Mouse (Mus musculus): ENCODE results near the gene Rgcc.
A peak's percentile ranks its signal among the peaks of the same experiment; 100 is the strongest.

Rgcc gene

DNA sequence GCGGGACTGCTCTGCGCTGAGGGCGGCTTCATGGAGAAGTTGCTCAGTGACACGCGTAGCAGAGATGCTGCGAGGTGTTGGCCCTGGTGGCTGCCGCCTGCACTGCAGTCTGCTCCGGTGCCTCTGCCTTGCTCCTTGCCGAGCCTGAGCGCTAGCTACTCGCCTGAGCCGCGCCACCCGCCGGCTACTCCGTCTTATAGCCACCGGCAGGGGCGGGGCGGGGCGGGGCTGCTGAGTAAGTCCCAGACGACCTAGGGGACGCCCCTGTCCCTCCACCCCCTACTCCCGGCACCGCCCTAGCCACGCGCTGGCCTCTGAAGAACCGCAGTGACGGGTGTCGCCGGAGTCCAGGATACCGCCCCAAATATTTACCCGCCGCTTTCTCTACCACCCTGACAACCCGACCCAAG lies at the start of gene Rgcc:
Rgcc (minus strand) TSS at position 180 of the 410 bp plus-strand sequence.
- peak; percentile 96 for DNase-seq

DNA sequence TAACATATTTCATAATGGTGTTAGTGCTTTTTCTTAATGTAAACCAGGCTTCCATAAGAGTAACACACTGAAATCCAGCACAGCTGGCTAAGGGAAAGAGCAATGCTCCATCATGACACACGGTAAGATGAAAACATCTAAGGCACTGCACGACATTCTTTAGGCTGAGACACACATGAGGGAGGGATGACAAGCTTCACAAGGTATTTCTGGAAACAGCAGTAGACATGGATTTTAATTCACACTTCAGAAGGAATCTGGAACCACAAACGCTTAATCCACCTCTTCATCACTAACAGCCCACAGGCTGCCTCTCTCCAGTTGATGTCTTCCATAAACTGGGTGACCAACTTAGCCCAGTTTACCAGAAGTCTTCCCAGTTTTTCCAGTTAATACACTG lies 44.9 kb upstream of the Rgcc start:
- no peak for DNase-seq

DNA sequence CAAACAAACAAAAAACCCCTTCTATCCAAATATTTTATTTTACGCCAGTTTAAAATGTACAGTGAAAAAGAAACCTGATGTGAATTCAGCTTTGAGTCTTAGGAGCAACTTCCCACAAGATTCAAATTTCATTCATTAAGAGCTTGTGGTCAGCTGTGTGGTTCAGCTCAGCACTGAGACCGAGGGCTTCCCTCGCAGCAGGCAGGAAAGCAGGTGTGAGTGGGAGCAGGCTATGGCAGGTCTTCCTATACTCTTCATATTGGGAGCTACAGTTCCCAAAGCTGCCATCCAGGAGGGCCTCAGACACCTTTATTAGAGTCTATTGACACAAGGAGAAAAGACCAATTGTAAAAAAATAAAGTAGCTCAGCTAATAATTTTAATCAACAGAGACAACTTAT lies 34.2 kb upstream of the Rgcc start:
- no peak for DNase-seq

DNA sequence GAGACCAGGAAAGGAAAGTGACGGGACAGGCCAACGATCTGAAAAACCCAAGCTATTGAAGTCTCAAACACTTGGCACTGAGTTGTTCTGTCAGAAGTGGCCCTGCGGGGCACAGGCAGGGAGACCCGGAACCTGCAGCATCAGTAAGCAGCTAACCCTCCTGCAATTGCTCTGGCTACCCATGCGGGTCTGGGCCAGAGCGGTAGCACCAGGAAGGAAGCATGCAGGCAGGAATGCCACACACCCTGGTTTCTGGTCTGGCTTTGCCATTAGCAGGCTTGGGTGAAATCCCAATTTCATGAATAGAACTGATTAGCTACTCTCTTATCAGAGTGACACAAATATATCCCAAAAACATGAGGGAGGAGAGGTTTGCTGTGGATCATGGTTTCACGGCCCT lies 30.5 kb upstream of the Rgcc start:
- DNase-seq, result no peak

DNA sequence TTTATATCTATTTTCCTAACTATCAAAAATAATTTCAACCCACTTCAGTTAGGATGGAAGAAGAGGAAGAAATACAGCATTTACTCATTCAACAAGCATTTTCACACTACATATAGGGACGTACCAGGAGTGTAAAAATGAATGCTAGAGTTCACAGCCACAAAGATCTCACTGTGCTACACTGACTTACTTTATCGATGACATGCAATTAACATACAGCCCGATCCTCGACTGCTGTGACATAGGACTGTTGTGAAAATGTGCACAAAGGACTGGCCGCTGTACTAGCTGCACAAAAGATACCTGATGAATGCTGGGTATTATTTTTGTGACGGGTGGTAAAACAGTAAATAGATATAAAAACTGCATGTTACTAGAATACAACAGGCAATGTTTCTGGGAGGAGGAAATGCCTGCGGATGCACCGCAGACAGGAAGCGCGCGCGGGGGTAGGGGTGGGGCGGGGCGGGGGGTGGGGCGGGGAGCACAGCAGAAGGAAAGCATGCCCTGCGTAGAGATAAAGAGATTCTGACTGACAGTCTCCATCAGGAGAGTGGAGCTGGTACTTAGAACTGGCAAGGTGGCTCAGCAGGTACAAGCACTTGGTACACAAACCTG lies 29.6 kb upstream of the Rgcc start:
- DNase-seq, result no peak

DNA sequence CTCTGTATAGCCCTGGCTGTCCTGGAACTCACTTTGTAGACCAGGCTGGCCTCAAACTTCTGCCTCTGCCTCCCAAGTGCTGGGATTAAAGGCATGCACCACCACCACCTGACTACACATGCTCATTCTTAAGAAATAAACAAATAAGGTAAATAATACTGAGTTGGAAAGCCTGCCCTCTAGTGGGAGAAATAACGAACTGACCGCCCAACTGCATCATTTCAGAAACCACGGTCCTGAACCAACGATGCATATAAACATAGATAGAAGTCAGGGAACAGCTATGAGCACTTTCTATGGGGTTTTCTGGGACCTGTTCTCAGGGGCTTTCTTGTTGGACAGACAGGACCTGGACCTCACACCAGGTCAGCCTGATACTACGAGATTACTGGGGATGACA lies 25.6 kb upstream of the Rgcc start:
- DNase-seq, result no peak

DNA sequence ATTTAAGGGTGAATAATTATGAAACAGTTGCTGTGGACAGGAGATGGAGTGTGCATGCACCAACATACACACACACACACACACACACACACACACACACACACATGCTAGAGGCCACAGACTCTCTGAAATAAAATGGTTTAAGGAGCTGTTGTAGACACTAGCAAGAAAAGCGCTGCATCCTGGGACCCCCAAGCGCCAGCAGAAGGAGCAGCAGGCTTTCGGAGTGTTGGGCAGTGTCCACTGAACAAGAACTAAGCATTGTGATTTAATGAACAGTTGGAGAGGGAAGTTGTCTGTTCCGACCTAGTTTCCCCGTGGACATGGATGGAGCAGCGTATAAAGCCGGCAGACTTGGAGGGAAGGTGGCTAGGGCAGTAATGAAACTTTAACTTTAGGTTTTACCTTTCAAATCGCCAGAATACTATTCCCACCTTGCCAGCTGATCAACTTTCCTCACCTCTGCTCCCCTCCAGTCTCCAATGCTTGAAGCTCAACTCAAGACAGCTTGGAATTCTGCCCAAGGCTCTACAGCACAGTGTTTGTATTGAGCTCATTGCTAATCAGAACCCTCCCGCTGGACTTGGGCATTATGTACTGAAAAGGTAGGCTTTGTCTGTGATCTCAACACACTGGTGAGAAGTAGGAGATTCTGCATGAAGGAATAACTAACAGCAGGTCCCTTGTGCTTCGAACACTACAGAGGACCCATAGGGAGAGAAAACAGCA lies 22.8 kb upstream of the Rgcc start:
- no peak for DNase-seq

DNA sequence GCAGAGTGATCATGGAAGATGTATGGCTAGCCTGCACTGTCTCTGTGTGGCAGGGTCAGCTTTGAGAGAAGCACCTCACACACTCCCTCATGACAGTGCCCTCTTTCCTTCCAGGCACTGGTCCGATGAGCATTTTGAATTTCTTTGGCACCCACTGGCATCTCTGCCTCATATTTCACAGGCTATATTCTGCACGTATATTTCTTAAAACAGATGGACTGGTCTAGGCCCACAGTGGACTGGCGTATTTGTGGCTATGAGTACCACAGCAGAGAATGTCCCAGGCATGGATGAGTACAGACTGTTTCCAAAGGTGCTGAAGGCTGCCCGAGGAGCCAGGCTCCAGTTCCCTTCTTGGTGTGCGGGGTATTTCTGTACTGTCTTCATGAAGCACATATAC lies 20.4 kb upstream of the Rgcc start:
- DNase-seq, result no peak

DNA sequence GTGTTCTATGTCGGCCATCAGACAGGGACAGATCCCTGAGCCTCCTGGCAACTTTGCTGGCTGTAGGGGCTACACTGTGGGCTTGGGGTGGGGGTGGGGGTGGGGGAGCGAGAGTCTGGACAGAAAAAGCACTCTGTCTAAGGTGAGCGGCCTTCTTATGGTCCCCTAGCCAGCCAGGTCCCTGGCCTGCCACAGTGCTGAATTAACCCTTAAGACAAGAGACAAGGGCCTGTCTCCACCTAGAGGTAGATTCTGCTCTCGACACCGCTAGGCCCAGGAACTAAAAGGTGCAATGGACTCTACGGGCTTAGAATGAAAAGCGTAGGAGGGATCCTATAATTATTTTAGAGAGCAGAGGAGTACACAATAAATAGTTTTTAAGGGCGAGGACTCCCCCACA lies 19.7 kb upstream of the Rgcc start:
- DNase-seq, result no peak

DNA sequence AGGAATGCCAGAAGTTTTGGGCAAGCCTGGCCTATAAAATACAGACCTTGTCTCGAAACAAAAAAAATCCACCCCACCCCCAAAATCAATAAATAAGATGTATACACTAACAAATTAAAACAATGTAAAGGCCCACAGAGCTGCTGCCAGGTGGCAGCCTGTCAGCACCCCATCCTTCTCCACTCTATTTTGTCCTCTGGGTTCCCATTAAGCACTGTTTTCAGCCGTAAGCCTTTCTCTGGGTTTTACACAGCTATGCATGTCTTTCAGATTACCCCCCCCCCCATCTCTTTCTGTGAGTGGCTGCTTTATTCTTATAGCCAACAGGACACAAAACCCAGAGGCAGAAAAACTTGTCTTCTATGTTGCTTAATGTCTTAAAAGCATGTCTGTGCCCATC lies 16.2 kb upstream of the Rgcc start:
- DNase-seq, result no peak

DNA sequence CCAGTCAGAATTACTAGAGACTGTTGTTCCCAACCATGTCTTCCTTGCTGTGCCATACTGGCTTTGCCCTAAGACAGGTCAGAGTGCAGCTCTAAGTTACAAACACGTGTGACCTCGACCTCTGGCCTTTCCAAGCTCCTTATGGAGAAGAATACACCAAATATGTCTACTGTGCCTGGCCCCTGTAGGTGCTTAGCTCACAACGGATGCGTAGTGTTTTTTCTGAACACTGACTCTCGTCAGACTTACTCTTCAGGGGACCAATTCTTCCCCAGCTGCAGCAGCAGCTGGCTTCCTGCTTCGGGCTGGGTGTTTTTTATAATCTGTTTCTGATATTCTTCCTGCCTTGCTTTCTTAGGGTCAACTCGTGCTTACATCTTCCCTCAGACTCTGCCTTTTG lies 14.4 kb upstream of the Rgcc start:
- no peak for DNase-seq

DNA sequence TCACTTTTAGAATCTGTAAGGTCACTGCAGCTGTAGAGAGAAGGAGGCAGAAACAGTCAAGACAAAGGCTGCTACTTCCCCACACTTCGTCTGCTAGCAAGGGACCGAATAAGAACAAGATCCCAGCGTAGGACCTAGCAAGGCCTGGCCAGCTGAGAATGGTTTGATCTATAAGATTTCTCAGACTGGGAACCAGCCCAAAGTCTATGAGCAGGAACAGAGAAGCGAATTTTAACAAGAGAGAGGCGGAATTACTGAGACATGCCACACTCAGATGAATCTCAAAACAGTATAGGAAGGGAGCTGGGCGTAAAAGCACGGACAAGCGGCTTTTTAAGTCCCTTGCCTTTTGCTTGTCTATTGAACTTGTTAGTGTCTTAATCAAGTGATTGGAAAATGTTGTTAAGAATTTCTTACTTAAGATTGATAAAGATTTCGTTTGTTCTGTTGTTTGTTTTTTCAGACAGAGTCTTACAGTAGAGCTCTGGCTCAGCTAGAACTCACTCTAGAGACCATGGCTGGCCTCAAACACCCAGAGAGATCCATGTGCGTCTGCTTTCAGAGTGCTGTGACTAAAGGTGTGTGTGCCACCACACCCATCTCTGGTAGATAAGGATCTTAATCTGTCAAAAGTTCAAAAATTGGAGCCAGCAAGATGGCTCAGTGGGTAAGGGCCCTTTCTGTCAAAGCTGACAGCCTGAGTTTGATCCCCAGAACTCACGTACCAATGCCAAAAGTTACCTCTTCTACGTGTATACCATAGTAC lies 13.0 kb upstream of the Rgcc start:
- DNase-seq, result no peak

DNA sequence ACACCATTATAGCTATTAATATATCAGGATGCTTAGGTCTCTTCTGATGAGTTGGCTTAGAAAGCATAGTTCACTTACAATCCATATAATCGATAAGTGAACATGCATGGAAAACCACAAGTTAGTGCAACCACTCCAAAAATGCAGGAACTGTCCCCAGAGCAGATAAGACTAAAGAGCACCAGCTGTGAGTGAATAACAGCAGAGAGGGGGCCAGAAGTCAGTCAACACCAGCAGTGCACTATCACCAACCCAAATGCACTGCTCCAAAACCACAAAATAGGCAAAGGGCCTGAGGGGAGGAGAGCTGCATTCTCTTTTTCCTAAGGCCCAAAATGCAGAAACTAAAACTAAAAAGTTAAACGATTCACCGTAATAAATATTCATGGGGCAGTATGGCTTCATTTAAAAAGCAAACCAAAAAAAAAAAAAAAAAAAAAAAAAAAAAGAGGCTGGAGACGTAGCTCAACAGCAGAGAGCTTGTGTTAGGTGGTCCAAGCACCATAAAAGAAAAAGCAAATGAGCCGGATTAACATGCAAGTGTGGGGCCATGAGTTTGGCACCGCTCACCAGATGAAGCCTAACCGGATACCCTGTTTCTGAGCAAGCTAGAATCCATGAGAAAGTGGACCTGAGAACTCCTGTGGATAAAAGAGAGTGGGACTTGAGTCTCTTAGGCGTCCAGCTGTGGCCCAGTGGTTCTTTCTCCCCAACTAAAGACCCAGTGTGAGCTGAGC lies 12.2 kb upstream of the Rgcc start:
- DNase-seq, result no peak

DNA sequence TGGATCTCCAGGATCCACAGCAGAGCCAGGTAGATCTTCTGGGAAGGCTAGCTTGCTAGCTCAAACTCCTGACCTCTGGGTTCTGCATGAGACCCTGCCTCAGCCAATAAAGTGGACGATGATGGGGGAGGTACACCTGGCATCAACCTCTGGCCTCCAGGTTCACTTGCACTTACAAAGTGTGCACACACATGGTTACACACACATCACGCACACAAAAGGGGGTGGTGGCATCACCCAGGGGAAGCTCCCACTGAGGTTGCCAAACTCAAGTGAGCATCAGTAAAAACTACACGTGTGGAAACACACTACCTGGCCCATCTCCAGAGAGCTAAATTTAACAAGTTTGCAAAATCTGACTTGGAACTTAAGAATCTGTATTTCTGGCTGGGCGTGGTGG lies 11.3 kb upstream of the Rgcc start:
- no peak for DNase-seq

DNA sequence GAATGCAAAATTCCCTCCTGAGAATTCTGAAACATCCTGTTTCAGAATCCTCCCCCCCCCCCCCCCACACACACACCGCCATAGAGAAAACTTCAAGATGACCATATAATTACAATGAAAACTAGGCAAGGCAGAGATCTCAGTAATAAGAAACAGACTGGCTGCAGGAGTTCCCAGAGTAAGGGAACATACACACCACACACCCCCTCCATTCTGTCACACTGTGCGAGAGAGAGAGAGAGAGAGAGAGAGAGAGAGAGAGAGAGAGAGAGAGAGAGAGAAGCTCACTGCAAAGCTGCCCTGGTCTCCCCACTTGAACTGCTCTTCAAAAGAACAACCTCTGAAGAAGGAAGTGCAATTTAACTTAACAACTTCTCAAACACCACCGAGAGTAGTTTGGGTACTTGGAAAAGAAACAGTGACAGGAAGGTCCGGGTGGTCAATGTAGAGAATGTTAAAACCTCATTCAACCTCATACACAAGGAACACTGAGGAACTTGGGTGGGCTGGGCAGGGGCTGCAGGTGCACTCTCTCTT lies 10.5 kb upstream of the Rgcc start:
- no peak for DNase-seq

DNA sequence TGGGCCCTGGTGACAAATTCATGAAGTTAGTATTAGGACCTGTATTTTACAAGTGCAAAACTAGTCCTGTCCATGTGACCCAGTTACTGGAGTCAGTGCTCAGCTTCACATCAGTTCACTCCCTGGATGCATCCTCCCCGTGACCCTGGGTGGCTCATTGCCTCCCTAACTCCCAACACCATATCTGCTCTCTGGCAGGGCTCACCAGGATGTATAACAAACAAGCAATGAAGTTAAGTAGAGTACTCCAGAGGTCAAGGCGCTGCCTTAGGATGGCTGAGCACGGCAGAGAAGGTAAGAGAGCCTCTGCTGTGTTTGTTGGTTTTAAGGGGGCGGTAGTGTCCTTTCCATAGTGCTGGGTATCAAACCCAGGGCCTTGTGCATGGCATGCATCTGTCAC lies 7.7 kb upstream of the Rgcc start:
- DNase-seq, result no peak

DNA sequence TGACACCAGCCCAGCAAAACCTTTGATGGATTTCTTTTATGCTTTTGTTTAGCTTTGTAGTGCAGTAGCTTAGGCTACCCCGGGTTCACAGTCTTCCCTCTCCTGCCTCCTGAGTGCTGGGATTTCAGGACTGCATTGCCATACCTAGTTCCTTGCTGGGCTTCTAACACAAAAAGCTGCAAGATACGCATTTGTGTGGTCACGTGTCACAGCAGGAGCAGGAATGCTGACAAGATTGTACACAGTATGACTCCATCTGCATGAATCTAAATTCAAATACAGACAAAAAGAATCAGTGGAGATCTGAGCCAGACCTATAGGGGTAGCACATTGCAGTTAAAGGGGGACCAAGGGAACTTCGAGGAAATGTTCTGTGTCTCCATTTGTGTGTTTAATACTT lies 6.9 kb upstream of the Rgcc start:
- DNase-seq, result no peak

DNA sequence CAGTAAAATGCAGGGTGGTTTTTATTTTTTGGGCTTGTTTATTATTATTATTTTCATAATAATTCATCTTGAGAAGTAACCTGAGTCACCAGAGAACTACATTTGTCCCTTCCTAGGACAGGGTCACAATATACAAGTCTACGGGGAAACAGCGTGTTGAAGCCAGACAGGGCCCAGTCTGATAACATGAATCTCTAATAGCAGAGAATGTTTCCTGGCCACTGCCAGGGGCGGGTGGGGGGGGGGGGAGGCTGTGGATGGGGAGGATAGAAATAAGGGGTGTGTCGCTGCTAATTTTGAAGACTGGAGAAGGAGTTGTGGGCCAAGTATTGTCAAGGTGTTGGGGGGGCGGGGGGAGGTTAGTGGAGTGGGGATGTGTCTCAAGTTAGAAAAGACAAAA lies 6.5 kb upstream of the Rgcc start:
- DNase-seq, result no peak

DNA sequence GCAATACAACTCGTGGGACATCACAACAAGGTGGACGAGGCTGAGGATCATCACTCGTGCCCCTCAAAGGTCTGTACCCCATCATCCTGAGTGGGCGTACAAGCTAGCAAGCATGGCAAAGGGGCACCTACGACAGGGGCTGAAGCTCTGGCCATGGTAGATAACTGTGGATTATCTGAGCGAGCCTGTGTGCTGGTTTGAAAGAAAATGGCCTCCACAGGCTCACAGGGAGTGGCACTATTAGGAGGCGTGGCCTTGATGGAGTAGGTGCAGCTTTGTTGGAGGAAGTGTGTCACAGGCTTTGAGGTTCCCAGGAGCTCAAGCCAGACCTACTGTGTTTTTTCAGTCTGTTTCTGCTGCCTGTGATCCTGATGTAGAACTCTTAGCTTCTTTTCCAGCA lies 5.7 kb upstream of the Rgcc start:
- DNase-seq, result no peak

DNA sequence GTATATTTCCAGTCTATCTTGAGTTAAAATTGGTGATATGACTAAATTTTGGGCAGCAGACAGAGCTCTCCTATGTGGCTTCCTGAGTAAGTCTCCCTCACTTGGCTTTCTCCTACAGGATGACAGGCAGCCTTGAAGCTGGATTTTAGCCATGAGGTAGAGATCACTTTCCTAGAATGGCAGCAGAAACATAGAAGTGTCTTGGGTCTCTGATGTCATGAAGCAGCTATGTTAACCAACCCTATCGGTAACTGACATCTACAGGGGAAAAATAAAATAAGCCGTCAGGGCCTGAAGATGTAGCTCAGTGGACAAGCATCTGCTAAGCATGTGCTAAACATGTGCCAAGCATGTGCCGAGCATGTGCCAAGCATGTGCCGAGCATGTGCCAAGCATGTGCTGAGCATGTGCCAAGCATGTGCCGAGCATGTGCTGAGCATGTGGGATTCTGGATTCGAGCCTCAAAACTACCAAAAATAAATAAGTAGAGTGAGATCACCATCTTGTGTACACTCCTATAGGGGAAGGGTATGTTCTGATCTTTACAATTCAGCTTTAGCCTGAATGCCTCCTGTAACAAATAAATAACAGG lies 3.5 kb upstream of the Rgcc start:
- DNase-seq, result no peak

DNA sequence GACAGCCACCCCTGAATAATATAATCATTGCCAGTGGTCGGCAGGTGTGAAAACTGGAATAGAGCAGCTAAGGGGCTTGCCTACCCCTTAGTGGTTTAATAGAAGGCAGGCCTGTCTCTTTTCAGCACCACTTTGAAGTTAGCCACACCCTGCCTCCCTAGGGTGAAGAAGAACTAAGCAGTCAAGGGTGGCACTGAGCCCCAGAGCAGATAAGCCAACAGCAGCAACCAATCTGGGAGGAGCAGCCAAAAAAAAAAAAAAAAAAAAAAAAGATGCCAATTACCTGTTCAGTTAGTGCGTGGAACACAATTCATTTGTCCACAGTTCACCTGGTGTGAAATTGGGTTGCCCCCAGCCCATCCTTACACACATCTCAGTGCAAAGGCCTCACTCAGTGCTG lies 1.7 kb upstream of the Rgcc start:
- no peak for DNase-seq

DNA sequence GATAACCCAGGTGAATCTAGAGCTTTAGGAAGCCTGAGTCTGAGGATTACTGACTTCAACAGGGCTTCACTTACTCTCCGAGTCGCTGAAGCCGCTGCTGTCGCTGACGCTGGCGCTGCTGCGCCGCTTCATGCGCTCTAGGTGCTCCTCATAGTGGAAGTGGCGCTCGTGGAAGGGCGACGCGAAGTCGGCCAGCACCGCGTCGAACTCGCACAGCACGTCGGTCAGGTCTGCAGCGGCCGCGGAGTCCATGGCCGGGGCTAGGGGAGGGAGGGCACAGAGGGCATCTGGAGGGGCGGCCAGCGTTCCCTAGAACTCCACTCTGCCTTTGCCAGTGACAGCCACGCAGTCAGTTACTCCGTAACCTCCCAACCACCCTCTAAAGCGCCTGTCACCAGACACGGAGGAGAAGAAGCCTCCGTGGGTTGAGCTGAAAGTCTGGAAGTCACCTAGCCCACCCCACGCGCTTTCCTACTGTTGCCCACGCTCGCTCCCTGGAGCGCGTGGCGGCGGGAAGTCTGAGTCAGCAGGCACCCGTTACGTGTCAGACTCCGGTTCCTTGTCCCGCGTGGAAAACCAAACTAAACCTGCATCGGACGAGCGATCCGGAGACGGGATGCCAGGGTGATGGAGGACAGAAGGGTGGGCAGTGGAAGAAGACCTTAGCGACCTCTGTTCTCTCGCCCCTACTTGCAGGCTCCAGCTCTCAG lies 649 bp downstream of the Rgcc start:
- DNase-seq, result peak; percentile 26

All from kidney, adult 11 months (tissue).